Mouse (Mus musculus) small intestine, adult 2 months (tissue): Measurements from ENCODE around the gene Sh3pxd2a. TPM values are rescaled to one million over a fixed set of nuclear protein-coding genes. Genes with fewer than 3 reads are reported as not detected.
A peak's percentile ranks its signal among the peaks of the same experiment; 100 is the strongest.

Experiments used
- H3K27ac ChIP-seq: fragments of 200-500 bp; 2 replicates; pipeline ENCODE4 v1.5.1; 2012; ENCODE audit warnings: low read depth, low read length, control low read depth, inconsistent platforms; ENCODE audit not compliant: insufficient read depth
- H3K27me3 ChIP-seq: fragments of 200-500 bp; 2 replicates; pipeline ENCODE4 v1.6.1; 2012; ENCODE audit warnings: mild to moderate bottlenecking, moderate library complexity, low read length, inconsistent platforms; ENCODE audit not compliant: control insufficient read depth, insufficient read depth
- H3K36me3 ChIP-seq: fragments of 200-500 bp; 2 replicates; pipeline ENCODE4 v1.6.1; 2012; ENCODE audit warnings: mild to moderate bottlenecking, low read length, control low read depth, inconsistent platforms; ENCODE audit not compliant: control insufficient read depth, insufficient read depth
- H3K4me1 ChIP-seq: fragments of 200-500 bp; 2 replicates; pipeline ENCODE4 v1.6.1; 2012; ENCODE audit warnings: low read length, inconsistent platforms, mixed read lengths; ENCODE audit not compliant: control insufficient read depth, insufficient read depth, insufficient read length
- H3K4me3 ChIP-seq: fragments of 200-500 bp; 2 replicates; pipeline ENCODE4 v1.5.1; 2012; ENCODE audit warnings: low read depth, mild to moderate bottlenecking, control low read depth, inconsistent platforms, low read length, moderate library complexity
- CTCF ChIP-seq: fragments of 200-500 bp; IDR thresholded peaks from 2 replicates; pipeline ENCODE4 v1.5.1; 2012; ENCODE audit warnings: low read depth, mild to moderate bottlenecking, control low read depth, inconsistent platforms, low read length, moderate library complexity, mixed read lengths; ENCODE audit not compliant: insufficient replicate concordance, insufficient read length; ENCODE audit errors: extremely low read depth
- POLR2A ChIP-seq: fragments of 200-500 bp; IDR thresholded peaks from 2 replicates; pipeline ENCODE4 v1.6.1; 2012; ENCODE audit warnings: low read depth, mild to moderate bottlenecking, control low read depth, inconsistent platforms, low read length, moderate library complexity
- WGBS: fragments of 180-500 bp; shearing (Covaris S2); methylation state at CpG from one replicate; pipeline ENCODE4 v1.1.7; 2018; 5-methylcytosine and 5-hydroxymethylcytosine counted together
- polyA plus RNA-seq: library from polyadenylated mRNA; depleted of rRNA; stranded (reverse); fragments of >200 nt; gene quantifications from 2 replicates; pipeline ENCODE4 v1.2.3, GENCODE M21; 2012

Gene Sh3pxd2a
- polyA plus RNA-seq, 1 experiment: 6.3 TPM

DNA sequence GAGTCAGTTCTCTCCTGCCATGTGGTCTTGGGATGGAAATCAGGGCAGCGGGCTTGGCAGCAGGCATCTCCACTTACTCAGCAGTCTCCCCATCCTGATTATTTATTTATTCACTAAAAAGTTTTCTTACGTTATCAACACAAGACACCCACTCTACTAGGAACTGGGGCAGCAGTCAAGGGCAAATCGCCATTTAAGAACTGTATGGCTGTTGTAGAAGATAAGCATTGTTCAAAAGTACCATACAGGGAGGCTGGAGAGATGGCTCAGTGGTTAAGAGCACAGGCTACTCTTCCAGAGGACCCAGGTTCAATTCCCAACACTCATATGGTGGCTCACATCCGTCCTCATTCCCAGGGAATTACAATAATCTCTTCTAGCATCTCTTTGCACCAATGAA is 7.6 kb upstream of the Sh3pxd2a start:
- no peak overlapping the region for H3K27ac ChIP-seq
- no peak for TF ChIP-seq POLR2A
- no peak for TF ChIP-seq CTCF
- H3K4me3 ChIP-seq: no peak overlapping the region
- no peaks in the 10 kb centered on the region for H3K4me1 ChIP-seq
- H3K36me3 ChIP-seq: no peaks in the 10 kb centered on the region
- H3K27me3 ChIP-seq: no peaks in the 10 kb centered on the region
- 68% methylated on average over 4 of the region's 4 CpGs for WGBS

DNA sequence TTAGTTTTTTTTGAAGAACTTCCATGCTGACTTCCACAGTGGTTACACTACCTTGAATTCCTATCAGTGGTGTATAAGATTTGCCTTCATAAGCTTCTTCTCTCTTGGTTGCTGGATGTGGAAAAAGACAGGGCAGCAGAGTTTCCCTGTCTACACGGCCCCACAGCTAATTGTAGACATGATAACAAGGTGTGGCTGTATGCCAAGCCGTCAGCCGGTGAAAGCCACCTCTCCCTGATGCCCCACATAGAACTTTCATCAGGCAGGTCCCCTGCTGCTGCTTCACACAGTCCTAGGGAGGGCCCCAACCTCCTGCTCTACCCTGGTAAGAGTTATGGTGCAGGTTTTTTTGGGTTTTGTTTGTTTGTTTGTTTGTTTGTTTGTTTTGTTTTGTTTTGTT is 4.5 kb upstream of the Sh3pxd2a start:
- no peak for TF ChIP-seq CTCF
- TF ChIP-seq POLR2A: no peak
- no peaks in the 10 kb centered on the region for H3K36me3 ChIP-seq
- H3K4me1 ChIP-seq: no peaks in the 10 kb centered on the region; the same call in 1 of the 2 replicates
- H3K27me3 ChIP-seq: peaks cover 9% of the 10 kb centered on the region; the same call in 1 of the 2 replicates
- no peak overlapping the region for H3K4me3 ChIP-seq
- 33% methylated on average over 3 of the region's 3 CpGs for WGBS
- no peak overlapping the region for H3K27ac ChIP-seq

DNA sequence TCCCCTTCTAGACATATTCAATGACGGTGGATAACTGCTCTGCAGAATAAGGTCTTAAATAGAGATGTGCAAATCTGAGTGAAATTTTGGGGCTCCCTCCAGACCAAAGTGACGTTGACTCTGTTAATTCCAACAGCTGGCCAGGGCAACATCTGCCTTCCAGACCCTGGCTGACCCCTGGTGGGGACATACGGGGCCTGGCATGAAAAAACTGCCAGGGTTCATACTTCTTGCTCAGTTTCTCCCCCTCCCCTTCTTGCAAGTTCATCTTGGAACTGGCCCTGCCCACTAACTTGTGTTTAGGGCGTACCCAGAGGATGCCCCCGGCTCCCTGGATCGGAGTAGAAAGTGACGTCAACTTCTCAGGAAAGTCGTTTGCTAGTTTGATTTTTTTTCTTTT is 2.6 kb upstream of the Sh3pxd2a start:
- WGBS: 86% methylated on average over 8 of the region's 8 CpGs
- peaks cover 6% of the 10 kb centered on the region for H3K4me1 ChIP-seq
- TF ChIP-seq POLR2A (no peak), CTCF (no peak)

DNA sequence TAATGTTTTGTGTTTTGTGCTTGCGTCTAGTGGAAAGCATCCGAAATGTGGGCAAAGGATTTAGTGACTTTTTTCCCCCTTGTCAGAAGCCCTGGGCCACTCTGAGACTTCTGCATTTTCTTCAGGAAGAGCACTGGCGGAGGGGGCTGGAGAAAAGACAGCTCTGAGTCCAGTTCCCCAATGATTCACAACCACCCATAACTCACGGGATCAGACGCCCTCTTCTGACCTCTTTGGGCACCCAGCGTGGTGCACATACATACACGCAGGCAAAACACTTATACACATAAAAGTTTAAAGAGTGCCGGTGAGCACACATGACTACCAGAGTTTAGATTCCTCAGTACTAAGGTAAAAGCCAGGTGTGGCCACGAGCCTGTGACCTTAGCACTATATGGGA is 1.3 kb upstream of the Sh3pxd2a start:
- TF ChIP-seq CTCF (no peak), POLR2A (no peak)
- Histone ChIP-seq H3K27me3 (peaks cover 16% of the 10 kb centered on the region; the same call in 1 of the 2 replicates), H3K36me3 (no peaks in the 10 kb centered on the region), H3K27ac (no peak overlapping the region), H3K4me3 (no peak overlapping the region), H3K4me1 (peaks cover 7% of the 10 kb centered on the region)
- 72% methylated on average over 9 of the region's 9 CpGs for WGBS

More for the DNA sequence above, 2.6 kb upstream of the Sh3pxd2a start:
- Histone ChIP-seq H3K27ac (no peak overlapping the region), H3K4me3 (no peak overlapping the region), H3K27me3 (peaks cover 16% of the 10 kb centered on the region; the same call in 1 of the 2 replicates), H3K36me3 (no peaks in the 10 kb centered on the region)

DNA sequence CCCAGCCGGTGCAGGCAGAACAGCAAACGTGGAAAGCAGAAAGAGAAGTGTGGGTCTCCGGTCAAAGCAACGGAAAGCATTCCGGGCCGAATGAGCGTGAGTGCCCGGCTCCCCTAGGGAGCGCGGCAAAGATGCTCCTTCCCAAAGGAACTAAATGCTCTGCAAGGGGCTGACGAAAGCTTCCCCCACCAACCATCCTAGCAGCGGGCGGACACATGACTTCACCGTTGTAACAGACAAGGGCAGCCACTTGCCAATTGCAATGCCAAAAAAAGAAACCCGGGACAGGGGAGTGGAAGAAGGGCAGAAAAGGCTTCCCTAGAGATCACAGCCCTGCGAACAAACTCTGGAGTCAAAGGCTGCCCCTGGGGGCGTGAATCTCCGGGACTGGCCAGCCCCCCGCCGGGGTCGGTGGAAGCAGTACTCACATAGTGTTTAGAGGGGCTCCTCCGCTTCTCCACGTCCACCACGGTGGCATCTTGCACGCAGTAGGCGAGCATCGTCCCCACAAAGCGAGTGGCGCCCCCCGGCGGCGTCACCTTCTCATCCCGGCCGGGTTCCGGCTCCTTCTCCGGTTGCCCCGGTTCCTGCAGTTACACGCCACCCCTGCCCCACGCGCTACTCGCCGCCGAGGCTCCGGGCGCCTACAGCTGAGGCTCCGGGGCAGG is 431 bp downstream of the Sh3pxd2a start:
- peak; percentile 26; the same call in 1 of the 2 replicates for TF ChIP-seq POLR2A
- peak; percentile 61 for TF ChIP-seq CTCF
- Histone ChIP-seq H3K36me3 (no peaks in the 10 kb centered on the region), H3K27ac (peak overlapping the region; percentile 33; the same call in 1 of the 2 replicates), H3K27me3 (peaks cover 16% of the 10 kb centered on the region; the same call in 1 of the 2 replicates), H3K4me3 (peak overlapping the region; percentile 99), H3K4me1 (peaks cover 10% of the 10 kb centered on the region)
- under 1% methylated on average over 46 of the region's 46 CpGs for WGBS

DNA sequence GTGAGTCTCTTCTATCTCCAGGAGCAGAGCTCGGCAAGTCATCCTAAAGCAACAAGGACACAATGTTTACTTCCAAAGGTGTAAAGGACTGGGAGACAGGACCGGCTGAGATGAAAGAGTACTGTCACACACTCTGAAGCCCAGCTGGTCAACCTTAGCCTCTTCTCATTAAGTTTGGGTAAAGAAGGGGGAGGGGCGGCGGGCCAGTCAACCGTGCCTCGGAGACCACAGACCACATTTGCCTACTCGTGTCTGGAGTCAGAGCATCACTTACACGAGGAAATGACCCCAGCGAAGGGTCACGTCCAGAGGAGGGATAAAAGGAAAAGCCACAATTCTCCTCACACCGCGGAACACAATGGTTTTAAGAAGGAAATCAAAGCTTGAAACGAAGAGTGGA is 995 bp downstream of the Sh3pxd2a start:
- TF ChIP-seq POLR2A (no peak), CTCF (no peak)
- Histone ChIP-seq H3K27ac (0 out of 2 replicates have a peak overlapping the region, but pooled peaks have one; percentile 33), H3K4me3 (peak overlapping the region; percentile 99), H3K36me3 (no peaks in the 10 kb centered on the region), H3K27me3 (peaks cover 16% of the 10 kb centered on the region; the same call in 1 of the 2 replicates), H3K4me1 (peaks cover 11% of the 10 kb centered on the region)
- 6% methylated on average over 13 of the region's 13 CpGs for WGBS

DNA sequence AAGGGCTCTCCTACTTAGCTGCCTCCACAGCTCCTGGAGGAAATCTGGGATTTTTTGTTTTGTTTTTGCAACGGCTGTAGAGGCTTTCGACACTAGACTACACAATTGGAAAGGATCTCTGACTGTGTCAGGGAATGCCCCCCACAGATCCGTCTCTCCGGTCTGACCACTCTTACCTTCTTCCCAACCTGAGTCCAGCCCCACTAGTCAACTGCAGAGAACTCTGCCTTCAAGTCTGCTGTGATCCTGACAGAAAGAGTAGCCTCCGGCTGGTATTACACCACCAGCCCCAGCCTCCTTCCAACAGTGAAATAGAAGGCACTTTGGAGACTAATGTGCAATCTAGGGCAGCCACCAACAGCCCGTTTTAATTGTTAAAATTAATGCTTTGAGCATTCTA is 1.5 kb downstream of the Sh3pxd2a start:
- Histone ChIP-seq H3K4me1 (peaks cover 14% of the 10 kb centered on the region), H3K4me3 (no peak overlapping the region), H3K36me3 (no peaks in the 10 kb centered on the region), H3K27ac (no peak overlapping the region), H3K27me3 (peaks cover 16% of the 10 kb centered on the region; the same call in 1 of the 2 replicates)
- 67% methylated on average over 6 of the region's 6 CpGs for WGBS
- TF ChIP-seq POLR2A (no peak), CTCF (no peak)
